Mouse (Mus musculus): ENCODE data around the gene Serpina1a.
"Not testable (repeated sequence)": the region's sequence is repeated elsewhere in the genome, so short reads cannot be mapped to it uniquely, and the experiment has no call there.

The Serpina1a gene

GRCm38 (mm10) chr12:103863101-103863974, at the start of gene Serpina1a:
TSS of gene Serpina1a (minus strand) at chr12:103863562.
- DNase-seq (ENCODE audit: low read depth, low spot score) = not testable (repeated sequence)

GRCm38 (mm10) chr12:103909181-103909580, 45.8 kb upstream of the Serpina1a start:
- DNase-seq (ENCODE audit: low read depth, low spot score) = not testable (repeated sequence)

GRCm38 (mm10) chr12:103907746-103908145, 44.4 kb upstream of the Serpina1a start:
- not testable (repeated sequence) for DNase-seq (ENCODE audit: low read depth, low spot score)

GRCm38 (mm10) chr12:103904837-103905340, 41.5 kb upstream of the Serpina1a start, which contains the start of gene Serpina1c:
TSS of gene Serpina1c (minus strand) at chr12:103904887.
- not testable (repeated sequence) for DNase-seq (ENCODE audit: low read depth, low spot score)

- DNase-seq (ENCODE audit: low read depth, low spot score) = not testable (repeated sequence)
Observed at GRCm38 (mm10) chr12:103901929-103902328, 38.6 kb upstream of the Serpina1a start.

GRCm38 (mm10) chr12:103866873-103867272, 3.5 kb upstream of the Serpina1a start:
- DNase-seq (ENCODE audit: low read depth, low spot score) = not testable (repeated sequence)

- no peak for DNase-seq (ENCODE audit: low read depth, low spot score)
Observed at GRCm38 (mm10) chr12:103860976-103861375, 2.4 kb downstream of the Serpina1a start.

- DNase-seq (ENCODE audit: low read depth, low spot score) = not testable (repeated sequence)
Observed at GRCm38 (mm10) chr12:103860571-103860970, 2.8 kb downstream of the Serpina1a start.

- not testable (repeated sequence) for DNase-seq (ENCODE audit: low read depth, low spot score)
Observed at GRCm38 (mm10) chr12:103859584-103859983, 3.8 kb downstream of the Serpina1a start.

- DNase-seq (ENCODE audit: low read depth, low spot score) = not testable (repeated sequence)
Observed at GRCm38 (mm10) chr12:103853032-103853431, 10.3 kb downstream of the Serpina1a start.

GRCm38 (mm10) chr12:103830273-103830672, 33.1 kb downstream of the Serpina1a start, which contains the start of gene Serpina1b:
TSS of gene Serpina1b (minus strand) at chr12:103830373.
- not testable (repeated sequence) for DNase-seq (ENCODE audit: low read depth, low spot score)

GRCm38 (mm10) chr12:103827661-103828372, 35.5 kb downstream of the Serpina1a start:
- not testable (repeated sequence) for DNase-seq (ENCODE audit: low read depth, low spot score)

- not testable (repeated sequence) for DNase-seq (ENCODE audit: low read depth, low spot score)
Observed at GRCm38 (mm10) chr12:103823826-103824225, 39.5 kb downstream of the Serpina1a start.

Measured in retina, postnatal 7 days (tissue).